Mouse (Mus musculus) cerebellum, postnatal 10 days (tissue): ENCODE data around the gene Gm45837.

ENCODE experiments used
- DNase-seq, 2 experiments: peaks; one replicate each; pipeline ENCODE4 v3.0.0; 2021; ENCODE audit warnings: mixed read lengths in 2 of 2

Gene Gm45837

GRCm38 (mm10) chr7:101503351-101503750 is 92.7 kb downstream of the Gm45837 start:
- peak; percentile 58 to 63 for DNase-seq

DNA sequence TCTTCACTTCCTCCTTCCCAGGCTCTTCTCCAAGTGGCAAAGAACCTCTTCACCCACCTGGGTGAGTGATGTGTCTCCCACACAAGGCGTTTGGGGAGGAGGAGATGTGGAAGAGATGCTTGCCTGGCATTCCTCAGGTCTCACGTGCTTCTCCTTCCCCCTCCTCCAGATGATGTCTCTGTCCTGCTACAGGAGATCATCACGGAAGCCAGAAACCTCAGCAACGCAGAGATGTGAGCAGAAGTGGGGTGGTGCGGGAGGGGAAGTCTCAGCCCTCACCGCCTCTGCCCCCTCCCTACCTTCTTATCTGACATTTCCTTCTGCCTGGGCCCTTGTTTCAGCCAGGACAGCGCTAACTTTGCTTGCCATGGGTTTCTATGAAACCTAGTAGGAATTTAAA is 93.1 kb downstream of the Gm45837 start:
- DNase-seq = no peak

GRCm38 (mm10) chr7:101504507-101504906 is 93.8 kb downstream of the Gm45837 start:
- DNase-seq = peak in 1 of 2 experiments; percentile 38

DNA sequence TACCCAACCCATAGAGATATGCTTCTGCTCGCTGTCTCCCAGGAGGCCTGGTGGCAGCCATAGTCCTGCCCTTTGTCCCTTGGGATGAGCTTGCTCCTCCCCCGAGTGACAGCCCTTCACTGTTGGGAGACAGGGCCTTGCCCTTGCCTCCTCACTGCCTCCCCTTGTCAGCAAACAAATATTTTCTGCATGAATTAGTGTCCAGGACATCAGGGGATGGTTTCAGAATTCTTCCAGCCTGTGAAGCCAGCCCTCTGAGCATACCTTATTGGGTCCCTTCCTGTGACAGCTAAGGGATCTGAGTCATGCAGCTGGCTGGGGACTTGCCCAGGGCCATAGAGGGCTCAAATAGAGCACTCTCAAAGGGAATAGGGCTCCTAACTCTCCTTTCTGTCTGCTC is 98.5 kb downstream of the Gm45837 start:
- no peak for DNase-seq

DNA sequence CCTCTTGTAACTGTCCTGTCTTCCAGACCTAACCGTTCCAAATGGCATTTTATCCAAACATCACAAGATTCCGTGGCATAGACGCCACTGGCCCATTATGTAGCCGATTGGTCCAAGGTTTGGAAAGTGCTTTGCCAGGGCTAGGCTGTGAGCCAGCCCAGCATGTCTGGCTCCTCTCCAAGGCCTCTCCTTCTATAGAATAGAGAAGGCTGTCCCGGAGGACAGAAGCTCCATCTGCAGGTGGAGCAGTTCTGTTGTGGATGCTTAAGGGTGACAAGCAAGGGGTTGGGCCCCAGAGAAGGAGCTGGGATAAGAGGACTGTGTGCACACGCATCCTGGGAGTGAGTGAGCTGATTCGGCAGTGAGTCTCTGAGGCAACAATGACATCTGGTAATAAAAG is 103.0 kb downstream of the Gm45837 start:
- peak; percentile 86 to 92 for DNase-seq

- DNase-seq = no peak
These were observed 104.1 kb downstream of the Gm45837 start for GRCm38 (mm10) chr7:101514768-101515167.

GRCm38 (mm10) chr7:101515295-101515694 is 104.6 kb downstream of the Gm45837 start:
- DNase-seq = no peak

- no peak for DNase-seq
These were observed 105.8 kb downstream of the Gm45837 start for GRCm38 (mm10) chr7:101516460-101516859.

- no peak for DNase-seq
These were observed 111.0 kb downstream of the Gm45837 start for GRCm38 (mm10) chr7:101521696-101522095.

- DNase-seq = no peak
These were observed 112.5 kb downstream of the Gm45837 start for GRCm38 (mm10) chr7:101523205-101523604.

DNA sequence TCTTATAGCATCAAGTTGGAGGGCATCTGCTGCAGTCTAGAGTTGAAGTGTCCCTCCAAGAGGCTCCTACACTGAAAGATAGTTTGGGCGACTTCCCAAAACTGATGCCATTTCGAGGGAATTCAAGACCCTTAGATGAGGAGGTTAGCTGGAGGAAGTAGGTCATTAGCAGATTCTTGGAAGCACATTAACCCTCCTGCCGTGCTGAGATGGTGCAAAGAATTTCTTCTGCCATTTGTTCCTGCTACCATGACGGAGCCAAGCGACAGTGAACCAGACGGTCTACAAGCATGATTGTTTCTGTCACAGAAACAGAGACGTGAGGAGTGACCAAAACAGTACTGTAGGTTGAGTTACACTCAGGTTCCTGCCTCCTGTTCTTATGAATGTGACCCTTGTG is 115.8 kb downstream of the Gm45837 start:
- DNase-seq = peak; percentile 52 to 55

- no peak for DNase-seq
These were observed 123.7 kb downstream of the Gm45837 start for GRCm38 (mm10) chr7:101534428-101534827.

- peak in 1 of 2 experiments; percentile 42 for DNase-seq
These were observed 124.4 kb downstream of the Gm45837 start for GRCm38 (mm10) chr7:101535102-101535501.

DNA sequence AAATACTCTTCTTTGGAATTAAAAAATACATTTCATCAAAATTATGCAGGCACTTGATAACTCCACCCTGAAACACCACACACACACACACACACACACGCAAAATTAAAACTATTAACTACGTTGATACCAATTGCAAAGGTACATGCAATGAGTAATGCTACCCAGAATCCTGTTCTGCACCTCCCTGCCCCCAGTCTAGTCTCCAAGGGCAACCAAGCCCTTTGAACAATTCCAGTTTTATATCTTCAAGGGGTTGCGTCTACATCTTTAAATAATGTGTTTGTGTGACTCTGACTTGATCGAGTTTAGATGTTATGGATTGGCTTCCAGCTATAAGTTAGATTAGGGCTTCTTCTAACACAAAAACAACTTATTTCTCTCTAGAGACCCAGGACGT is 124.8 kb downstream of the Gm45837 start:
- DNase-seq = no peak

DNA sequence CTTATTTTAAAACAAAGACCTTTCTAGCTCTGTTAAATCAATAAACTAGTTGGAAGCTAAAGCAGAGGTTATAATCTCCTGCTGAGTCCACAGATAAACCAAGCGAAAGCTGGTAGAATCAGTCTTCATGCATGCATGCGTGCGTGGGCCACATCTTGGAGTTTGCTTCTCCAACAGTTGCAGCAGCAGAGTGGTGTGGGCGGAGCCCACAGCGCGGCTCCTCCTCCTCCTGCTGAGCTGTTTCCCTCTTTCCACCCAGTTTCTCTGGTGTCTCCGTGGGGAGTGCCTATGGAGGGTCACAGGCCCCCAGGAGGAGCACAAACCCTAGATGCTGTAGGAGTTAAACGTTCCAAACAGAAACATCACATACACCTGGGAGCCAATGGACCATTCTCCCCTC is 126.9 kb downstream of the Gm45837 start:
- no peak for DNase-seq

DNA sequence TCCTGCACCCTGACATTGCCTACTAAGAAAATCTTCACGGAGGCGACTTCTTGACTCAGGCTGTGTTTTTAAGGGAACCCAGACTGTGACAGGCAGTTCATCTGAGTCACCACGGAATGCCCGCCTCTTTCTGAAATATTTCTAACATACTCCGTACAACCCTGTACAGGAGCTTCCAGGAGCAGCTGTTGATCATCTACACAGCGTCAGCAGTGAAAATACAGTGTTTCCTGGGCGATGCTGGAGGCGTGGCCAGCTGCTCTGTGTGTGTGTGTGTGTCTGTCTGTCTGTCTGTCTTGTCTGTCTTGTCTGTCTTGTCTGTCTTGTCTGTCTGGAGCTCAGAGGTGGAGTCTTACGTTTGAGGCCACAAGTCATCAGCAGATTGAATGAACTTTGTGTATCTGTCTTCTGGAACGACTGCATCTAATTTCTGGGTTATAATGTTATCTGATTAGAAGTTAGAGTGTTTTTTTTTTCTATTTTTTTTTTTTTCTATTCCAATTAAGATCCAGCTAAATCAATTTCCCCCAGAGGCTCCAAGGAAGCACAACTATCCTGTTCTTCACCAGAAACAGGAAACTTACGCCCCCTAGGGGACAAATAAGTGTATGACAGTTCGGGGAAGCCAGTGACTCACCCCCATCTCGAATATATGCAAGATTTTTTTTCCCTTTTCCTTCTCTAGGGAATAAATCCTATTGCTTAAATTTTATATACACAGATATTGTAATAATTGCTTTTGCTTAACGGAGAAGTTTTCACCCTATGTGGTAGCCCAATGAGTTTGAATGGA is 127.7 kb downstream of the Gm45837 start:
- peak; percentile 68 to 80 for DNase-seq

- no peak for DNase-seq
These were observed 129.1 kb downstream of the Gm45837 start for GRCm38 (mm10) chr7:101539774-101540173.

DNA sequence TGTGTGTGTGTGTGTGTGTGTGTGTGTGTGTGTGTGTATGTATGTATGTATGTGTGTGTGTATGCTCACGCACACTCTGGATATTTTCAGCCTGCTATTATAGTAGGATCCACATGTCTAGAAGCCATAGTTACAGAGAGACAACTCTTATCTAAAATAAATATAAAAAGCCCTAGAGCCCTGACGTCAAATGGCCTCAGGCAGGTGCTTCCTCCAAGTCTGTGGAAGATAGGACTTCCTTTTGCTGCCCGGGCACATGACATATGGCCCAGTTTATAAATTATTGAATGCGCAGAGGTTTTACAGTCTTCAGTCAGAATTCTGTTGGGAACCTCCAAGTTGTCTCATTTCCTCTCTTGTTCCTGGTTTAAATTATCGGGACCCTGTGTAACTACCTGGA is 130.0 kb downstream of the Gm45837 start:
- no peak for DNase-seq

GRCm38 (mm10) chr7:101541132-101541531 is 130.4 kb downstream of the Gm45837 start:
- DNase-seq = peak; percentile 87

DNA sequence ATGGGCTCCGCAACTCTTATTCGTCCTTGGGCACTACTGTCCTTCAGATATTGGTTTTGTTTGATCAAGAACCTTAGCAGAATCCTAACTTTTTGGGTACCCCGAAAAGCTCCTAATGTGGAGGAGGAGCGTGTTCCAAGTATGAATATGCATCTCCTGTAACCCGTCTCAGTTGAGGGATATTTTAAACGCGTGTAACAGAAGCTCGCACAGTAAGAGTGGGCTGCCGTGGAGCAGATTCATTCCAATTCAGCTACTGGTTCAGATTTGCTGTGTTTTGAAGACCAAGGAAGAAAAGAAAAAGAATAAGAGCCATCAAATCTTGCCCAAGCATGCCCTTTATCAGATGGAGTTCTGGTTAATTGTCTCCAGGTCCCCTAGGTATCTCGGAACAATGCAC is 131.0 kb downstream of the Gm45837 start:
- peak; percentile 53 to 59 for DNase-seq

DNA sequence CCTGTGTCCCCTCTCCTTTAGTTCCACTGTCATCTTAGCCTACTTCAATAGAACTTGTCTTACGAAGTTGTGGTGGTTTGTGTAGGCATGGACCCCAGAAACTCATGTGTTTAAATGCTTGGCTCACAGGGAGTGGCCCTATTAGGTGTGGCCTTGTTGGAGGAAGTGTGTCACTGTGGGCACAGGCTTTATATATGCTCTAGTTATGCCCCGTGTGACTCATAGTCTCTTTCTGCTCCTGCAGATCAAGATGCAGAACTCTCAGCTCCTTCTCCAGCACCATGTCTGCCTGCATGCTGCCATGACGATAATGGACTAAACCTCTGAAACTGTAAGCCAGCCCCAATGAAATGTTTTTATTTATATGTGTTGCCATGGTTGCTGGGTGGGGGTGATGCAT is 137.0 kb downstream of the Gm45837 start:
- DNase-seq = no peak

GRCm38 (mm10) chr7:101549266-101549665 is 138.6 kb downstream of the Gm45837 start:
- no peak for DNase-seq

DNA sequence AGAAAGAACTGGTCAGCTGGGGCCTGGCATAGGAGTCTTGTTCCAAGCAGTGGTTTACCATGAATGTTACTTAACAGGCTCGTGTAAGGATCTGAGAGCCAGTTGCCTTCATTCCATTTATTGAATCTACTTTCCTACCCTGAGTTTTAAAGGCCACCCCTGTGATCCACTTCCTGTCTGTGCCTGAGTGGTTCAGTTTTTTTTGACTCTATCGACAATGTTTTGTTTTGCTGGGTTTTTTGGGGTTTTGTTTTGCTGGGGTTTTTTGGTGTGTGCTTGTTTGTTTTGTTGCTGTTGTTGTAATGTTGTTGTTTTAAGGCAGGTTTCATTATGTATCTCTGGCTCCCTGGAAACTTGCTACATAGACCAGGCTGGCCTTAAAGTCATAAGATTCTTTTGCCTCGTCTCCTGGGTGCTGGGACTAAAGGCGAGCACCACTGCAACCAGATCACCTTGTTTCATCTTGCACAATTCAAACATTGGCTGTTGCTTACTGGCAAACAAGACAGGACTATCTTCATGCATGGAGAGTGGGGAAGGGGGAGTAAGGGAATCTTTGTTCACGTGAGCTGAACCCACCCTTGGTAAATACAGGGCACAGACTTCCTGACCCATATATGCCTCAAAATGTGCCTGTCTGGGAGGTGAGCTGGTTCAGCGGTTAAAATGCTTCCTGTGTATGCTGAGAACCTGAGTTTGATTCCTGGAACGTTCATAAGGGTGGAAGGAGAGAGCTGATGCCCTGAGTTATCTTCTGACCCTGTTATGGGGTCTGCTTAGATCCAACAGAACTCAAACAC is 140.2 kb downstream of the Gm45837 start:
- no peak for DNase-seq

DNA sequence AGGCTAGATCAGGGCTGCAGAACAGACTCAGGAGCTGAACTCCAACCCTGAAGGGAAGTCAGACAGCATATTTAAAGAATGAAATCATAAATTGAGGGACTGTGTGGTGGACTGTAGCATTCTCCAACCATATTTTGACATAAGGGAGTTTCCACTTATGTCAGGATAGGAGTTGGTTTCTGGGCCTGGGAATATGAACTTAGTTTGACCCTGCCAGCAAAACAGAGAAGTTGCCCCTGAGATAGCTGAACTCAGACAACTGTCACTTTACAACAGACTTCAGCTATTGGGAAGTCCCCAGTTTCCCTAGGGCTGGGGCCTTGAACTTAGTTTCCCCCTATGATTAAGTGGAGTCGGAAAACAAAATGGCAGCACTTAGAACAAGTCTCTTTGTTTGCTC is 140.8 kb downstream of the Gm45837 start:
- DNase-seq = no peak
